Mouse (Mus musculus) brain, adult 2 months (tissue): Measurements from ENCODE around the gene Baiap3.

Experiments
- DNase-seq: peaks from one replicate; pipeline ENCODE4 v3.0.0; 2011; ENCODE audit warnings: low read depth, low spot score

The Baiap3 gene

DNA sequence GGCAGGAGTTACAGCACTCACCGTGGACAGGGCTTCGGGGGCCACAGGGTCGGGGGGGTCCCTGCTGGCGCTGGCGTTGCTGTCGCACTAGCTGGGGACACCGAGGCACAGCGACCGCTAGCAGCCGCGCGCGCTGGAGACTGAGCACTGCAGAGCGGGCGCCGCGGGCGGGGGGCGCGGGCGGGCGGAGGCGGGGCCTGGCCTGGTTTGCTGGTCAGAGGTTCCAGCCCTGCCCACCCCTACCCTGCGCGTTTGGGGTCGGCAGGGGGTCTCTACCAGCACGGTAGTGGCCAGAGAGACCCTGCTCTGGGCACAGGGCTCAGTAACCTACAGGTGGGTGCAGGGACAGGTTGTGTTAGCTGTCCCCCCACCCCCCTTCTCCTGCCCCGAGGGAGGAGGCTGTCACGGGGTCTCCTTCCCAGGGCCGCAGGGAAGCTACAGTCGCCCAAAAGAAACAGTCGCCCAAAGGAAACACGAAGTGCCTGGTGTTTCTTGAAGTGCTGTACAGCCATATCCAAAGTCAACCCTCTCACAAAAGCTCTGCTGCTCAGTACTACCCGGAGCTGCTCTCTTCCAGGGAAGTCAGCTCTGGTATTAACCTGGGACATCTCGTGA is at the start of gene Baiap3:
Gene Baiap3 (minus strand): TSS at position 225 of the 615 bp plus-strand sequence.
- DNase-seq: no peak

DNA sequence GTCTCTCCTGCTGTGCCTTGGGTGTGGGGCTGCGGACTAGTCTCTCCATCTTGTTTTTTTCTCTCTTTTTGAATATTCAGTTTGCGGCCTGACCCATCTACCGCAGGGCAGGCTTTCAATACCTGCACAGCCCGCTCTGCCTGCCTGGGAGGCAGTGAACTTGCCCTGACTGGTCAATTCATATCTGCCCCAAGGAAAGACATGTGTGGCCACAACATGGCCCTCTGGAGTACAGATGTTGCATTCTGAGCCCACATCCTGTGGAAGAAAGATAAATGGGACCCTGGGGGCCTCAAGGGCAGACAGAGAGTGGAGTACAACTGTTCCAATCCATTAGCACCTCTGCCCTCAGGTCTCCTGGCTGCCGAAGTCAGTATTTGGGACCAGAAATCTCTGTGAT is 41.9 kb upstream of the Baiap3 start, which contains the start of gene Prss34:
Gene Prss34 (plus strand): TSS at position 301 of the 400 bp plus-strand sequence.
- no peak for DNase-seq

DNA sequence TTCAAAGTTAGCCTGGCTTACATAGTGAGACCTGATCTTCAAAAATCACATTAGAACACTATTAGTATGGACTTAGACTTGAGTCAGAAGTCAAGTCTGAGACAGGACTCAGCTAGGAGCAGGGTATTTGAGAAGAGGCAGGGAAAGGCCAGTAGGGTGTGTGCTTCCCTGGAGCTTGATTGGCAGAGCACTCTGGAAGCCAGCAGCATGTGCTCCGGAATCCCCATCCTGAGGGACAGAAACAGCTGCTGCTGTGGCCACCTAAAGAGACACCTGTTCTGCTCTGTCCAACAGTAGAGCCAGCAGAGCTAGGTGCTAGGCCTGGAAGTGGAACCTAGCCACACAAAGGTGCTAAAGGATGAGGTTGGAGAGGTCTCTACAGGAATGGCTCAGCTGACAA is 37.9 kb upstream of the Baiap3 start:
- no peak for DNase-seq

DNA sequence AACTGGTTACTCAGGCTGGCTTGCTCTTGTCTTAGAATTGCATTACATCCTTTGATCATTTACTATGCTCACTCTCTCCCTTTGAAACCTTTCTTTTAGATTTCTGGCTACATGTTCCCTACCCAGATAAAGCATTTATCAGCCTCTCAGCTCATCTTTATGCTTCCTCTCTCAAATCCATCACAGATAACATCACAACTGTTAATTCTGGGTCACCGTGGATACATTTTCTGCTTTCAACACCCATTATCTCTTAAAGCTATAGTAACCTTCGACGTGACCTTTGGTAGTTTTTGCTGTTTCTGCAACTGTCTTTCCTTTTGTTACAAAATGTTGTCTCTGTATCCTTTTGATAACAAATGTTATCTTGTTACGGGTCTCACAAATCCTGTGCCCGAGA is 37.3 kb upstream of the Baiap3 start:
- DNase-seq: no peak

DNA sequence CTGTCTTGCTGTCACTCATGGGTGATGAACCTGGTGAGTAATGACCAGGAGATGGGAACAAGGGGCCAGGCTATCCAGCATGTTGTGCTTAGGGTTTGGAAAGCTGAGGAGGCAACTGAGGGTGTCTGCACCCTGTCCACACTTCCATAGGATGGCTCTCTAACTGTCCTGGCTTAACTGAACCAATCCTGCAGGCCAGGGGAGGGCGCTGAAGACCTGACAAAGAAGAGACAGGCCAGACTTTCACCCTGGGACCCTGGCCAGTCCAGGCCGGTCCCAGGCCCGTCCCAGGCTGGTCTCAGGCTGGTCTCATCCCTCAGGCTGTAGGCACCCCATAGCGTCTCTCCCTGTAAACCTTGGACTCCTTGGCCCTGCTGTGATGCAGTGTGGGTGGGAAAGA is 34.2 kb upstream of the Baiap3 start:
- DNase-seq: no peak

DNA sequence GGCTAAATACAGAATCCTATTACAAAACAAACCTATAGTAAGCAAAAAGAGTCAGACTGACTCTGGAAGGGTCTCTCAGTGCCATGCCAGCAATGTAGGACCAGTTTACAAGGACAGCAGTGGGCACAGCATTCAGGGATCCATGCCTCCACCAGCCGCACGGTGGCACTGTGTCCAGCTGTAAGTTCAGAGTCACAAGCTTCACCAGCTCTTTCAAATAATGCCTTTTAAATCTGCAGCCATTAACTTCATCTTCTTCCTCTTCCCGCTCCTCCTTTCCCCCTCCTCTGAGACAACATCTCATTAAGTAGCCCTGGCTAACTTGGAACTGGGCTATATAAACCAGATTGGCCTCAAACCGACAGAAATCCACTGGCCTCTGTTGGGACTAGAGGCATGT is 32.7 kb upstream of the Baiap3 start:
- peak; percentile 69 for DNase-seq

DNA sequence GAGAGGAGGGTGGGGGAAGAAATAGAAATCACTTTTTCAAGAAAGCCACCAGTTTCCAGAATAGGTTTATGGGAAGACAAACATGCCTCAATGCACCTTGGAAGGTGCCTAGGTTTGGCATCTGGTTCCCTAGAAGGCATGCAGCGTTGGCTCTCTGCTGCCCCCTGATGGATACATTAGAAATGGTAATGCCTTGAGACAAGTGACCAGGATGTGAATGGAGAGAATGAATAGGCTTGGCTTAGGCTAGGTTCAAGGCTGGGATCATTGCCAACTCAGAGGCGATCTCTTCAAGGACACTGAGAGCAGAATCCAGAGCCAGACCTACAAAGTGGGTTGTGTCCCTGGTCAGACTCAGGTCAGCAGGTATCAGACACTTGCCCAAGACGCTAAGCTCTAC is 28.9 kb upstream of the Baiap3 start:
- DNase-seq: peak; percentile 90

DNA sequence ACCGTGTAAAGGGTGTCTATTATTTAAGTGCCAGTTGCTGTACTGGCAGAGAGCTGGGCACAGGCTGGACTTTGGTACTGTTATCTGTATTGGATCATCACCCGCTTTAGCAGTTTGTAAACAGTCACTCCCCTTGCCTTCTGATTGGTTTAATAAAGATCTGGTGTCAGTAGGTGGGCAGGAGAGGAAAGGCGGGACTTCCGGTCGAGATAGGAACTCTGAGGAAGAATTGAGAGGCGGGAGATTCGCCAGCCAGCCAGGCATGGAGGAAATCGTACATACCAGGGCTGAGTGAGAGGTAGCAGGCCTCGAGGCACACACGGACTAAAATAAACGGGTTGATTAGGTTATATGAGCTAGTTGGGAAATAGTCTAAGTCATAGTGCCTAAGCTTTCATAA is 26.0 kb upstream of the Baiap3 start:
- DNase-seq: peak; percentile 32

DNA sequence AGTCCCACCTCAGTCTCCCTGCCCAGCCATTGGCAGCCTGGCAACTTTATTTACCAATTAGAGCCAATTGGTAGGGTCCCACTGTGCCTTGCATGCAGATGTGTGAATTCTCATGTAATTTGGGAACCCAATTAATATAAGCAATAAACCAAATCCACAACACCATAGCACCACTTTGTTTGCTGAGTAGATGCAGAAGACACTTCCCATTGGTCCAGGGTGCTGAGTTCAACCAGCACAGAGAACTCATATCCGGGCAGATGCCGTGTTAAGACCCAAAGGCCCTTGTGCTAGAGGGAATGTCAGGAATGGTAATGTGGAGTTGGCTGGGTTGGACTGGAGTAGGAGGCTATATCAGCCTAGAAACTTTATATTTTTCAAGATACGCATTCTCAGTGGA is 19.7 kb upstream of the Baiap3 start:
- no peak for DNase-seq

DNA sequence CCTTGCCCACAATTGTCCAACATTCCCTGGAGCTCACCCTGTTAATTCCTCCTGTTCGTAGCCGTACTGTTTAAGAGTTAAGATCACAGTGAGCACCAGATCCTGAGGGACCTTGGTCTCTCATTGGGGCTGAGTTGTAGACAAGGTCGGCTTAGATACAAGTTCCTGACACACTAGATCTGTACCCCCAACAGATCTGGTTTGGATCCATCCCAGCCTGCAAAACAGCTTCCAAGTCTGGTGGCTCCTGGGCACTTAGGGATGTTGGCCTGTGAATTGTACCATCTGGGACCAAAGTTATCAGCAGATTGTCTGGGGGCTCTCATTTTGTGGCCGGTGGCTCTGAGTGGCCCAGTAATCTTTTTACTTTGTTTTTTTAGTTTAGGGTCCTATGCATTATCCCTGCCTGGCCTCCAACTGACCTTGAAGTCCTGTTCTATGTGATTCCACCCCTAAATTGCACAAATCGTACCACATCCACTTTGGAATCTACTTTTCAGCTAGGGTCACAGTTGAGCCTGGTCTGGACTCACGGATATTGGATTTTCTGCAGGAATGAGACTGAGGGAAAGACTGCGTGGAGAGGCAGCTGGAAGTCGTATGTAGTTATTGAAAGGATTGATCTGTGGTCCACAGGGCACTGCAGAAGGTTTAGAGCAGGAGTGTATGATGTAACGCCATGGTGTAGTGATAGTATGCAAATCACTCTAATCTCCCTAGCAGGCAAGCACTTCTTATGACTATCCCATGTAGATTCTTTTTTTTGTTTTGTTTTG is 18.6 kb upstream of the Baiap3 start, which contains the start of gene Ube2i:
Gene Ube2i (minus strand): TSS at position 52 of the 776 bp plus-strand sequence.
- DNase-seq: no peak

DNA sequence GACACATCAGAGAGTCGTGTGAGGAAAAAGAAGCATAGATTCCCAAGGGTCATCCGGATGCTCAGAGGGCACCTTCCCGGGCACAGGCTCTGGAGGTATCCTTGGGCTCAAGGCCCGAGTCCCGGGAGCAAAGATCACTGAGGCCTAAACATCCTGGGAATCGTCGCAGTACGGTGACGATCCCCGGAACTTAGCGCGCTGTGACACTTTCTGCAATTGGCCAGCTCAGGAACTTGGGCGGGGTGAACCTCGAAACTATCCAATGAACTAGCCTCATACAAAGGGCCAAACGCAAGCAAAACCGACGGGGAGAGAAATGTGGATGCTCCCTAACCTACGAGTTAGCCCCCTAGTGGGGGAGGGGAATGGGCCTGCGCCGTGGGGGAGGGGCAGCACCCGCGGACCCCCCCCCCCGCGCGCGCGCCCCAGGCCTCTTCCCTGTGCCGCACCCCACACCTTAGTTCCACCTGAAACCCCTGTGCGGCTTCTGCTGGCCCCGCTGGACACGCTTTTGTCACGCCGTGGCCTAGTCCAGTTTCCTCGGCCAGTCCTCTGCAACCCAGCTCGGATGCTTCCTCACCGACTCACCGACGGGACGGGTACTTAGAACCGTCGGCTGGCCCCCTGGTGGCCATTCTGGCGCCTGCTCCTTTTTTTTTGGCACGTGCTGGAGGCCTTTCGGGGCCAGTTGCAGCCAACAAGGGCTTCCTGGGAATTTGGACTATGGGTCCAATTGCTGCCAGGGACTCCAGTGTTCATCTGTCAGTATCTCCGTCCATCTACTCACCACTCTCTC is 17.7 kb upstream of the Baiap3 start:
- DNase-seq: peak; percentile 99

DNA sequence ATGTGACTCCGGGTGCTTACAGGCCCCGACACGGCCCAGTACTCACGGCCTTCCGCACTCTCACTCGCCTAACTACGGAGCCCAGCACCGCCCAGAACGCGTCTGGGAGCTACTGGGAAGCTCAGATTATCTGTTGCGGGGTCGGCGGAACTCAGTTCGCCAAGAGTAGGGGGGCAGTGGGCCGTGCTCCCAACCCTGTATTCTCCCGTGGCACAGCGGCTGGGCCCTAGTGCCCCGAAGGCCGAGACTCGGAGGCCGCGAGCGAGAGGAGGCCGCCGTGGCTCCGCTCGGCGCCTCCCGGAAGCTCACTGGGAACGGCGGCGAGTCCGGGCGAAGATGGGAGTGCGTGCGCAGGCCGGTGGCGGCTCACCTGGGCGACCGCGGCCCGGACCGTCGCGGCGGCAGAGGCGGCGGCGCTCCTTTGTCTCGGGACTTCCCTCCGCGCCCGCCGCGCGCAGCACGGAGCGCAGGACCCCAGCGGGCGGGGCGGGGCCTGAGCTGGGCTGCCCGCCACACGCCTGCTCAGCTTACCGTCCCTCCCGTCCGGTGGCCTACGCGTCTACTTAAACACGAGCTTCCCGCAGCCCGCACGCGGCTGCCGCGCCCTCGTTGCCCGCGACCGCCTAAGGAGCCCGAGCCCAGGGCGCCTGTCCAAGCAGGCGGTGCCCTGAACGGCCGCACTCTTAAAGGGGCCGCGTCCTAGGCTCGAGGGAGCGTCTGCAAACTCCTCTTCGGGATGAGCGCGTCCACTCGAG is 17.0 kb upstream of the Baiap3 start:
- peak; percentile 97 for DNase-seq

DNA sequence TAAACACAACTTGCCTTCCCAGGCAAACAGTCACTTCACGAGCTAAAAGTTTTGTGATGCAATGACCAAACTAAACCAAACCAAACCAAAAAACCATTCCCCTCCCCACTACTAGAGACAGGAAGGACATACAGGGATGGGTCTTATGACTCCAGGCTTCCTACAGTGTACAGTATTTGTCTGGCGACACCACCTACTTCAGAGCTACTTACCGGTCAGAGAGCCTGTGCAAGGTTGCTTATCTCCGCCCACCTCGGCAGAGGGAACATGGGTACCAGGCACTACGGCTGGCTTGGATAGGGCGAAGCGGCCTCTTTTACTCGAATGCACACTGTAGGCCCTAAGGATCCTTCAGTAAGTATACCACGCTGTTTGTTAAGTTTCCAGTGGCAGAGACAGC is 16.2 kb upstream of the Baiap3 start:
- DNase-seq: no peak

DNA sequence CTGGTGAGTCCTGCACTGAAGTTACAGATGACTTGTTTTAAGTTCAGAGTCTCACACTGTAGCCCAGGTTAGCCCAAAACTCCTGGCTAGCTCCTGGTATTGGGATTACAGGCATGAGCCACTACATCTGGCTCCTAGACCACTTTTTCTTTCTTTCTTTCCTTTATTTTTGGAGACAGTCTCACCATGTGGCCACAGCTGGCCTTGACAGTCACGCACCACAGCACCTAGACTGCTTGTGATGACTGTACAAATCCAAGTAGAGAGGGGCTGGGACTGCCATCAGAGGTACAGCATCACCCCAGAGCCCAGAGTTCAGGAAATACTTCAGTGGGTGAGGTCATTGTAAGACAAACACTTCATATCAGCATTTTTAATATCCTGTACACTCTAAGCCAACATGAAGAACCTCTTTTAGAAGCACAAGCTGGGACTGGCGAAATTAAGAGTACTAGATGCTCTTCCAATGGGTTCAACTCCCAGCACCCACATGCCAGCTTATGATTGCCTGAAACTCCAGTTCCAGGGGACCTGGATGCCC is 14.7 kb upstream of the Baiap3 start:
- DNase-seq: no peak

DNA sequence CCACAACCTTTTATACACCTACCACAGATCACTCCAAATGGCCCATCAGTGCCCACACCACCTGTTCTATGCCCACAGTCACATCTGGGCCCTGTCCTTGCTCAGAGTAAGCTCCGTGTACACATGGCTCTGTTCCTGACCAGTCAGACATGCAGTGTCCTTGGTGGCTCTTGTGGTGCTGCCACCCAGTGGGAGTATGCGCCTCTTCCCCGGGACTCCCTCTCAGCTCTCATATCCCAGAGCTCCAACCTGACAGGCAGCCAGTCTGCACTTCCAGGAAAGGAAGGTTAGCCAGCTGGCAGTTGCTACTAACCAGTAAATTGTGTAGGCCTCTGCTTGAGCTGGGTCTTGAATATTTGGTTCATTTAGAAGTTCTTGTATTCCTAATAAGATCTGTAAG is 8.3 kb upstream of the Baiap3 start:
- DNase-seq: peak; percentile 76

DNA sequence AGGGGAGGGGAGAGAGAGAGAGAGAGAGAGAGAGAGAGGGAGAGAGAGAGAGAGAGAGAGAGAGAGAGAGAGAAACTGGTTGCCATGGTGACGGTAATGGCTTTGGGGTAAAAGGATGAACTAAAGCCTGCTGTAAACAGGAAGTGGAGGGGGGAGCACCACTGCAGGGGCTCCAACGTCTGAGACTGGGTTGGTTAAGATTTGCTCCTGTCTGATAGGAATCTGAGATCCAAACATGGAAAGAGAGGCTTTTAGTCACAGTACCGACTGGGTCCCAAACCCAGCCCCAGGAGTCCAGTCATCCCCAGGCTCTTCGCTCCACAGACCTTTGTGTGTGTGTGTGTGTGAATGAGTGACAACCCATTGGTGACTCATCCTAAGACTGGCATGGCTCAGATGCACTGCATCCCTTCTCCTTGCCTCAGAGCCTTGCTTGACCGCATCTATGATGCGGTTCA is 1.7 kb upstream of the Baiap3 start:
- peak; percentile 47 for DNase-seq

DNA sequence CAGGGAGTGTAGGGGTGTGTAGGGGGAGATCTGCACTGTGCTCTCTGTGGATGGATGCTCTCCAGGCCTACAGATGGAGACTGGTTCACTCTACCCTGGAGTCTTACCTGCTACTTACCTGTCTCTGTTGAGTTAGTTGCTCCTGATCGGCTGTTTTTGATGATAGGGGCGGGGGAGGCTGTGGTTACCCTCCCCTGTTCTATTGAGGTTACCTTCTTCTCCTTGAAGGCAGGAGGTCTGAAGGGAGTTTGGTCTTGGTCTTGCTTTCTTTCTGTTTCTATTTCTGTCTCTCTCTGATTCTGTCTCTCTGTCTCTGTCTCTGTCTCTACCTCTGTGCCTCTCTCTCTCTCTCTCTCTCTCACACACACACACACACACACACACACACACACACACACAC is 1.1 kb downstream of the Baiap3 start:
- DNase-seq: no peak

DNA sequence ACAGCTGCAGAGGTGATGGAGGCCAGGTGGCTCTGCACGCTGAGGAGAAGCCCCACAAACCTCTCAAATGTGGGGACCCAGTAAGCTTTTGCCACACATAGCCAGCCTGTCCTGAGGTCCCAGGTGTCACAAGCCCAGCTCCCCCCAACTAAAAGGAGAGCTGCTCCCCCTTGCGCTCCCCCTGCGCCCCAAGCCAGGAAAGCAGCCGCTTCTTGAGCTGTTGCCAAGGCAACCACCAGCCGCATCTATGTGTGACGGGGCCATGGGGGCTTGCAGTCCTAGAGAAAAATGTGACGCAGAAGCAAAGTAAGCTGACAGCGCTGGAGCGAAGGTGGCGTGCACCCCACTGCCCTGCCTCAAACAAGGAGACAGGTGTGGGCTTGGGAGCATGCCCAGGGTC is 2.4 kb downstream of the Baiap3 start:
- peak; percentile 75 for DNase-seq

DNA sequence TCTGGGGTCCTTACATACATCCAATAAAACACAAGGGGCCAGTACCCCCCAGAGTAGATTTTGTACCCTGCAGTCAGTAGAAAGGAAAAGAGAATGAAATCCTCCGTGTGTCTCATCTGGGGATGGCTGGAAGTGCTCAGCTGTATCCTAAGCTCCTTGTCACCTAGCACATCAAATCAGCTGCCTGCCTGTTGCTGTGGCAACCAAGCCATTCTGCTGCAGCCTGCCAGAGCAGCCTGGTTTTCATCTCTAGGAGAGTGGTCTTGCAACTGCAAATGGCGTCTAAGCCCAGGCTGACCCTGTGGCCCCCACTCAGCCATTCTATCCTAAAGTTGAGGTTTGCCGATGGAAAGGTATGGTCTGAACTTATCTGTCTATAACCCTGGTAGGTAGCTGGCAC is 3.5 kb downstream of the Baiap3 start:
- DNase-seq: peak; percentile 77

DNA sequence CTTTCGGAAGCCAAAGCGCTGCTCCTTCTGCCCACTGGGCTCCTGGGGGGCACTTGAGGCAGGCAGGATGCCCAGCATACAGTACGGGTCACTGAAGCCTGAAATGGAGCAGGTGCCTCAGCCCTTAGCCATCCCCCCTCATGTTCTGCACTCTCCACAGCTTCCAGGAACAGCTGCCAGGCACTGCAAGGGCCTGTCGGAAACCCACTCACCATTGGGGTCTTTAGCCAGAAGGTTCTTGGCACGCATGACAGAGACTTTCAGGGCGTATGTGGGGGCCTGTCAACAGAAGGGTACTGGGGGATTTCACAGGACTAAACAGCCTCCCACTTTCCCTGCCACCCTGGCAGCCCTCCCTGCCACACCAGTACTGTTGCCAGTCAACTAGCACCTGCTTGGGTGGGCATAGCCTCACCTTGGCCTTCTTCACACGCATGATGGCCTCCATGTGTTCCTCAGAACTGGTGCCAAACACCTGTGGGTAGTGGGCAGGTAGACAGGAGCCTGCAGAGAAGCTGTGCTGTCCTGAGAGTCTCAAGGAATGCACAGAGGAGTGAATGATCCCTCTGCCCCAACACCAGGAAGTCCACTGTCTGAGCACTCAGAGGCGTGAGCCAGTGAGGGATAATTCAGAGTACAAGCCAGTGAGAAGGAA is 5.9 kb downstream of the Baiap3 start:
- no peak for DNase-seq
